ENCODE assay signal across 8 mouse cellular contexts in genomic region chr4:135439188-135439647, GRCm38 (mm10). TPM values are rescaled to one million over a fixed set of nuclear protein-coding genes. Genes with fewer than 3 reads are reported as not detected.
DNase-seq lines count a peak whose midpoint lies in the region; ATAC-seq lines count a peak whose summit lies in the region.

No protein-coding gene starts in this region.

- intact Hi-C loops in heart, postnatal 14 days (cut with DNase I), result loop anchor here (10.0 kb wide), 1 partner anchor 56 kb away; the partner anchor contains the start of genes Nipal3 and Stpg1

- H3K9me3 ChIP-seq in embryonic facial prominence, embryonic 14.5 days (ENCODE audit: control insufficient read depth, low read length), result no peaks in the 10 kb centered on the region

- WGBS in embryonic facial prominence, embryonic 14.5 days, result 3% methylated on average over 13 of the region's 15 CpGs

- H3K4me3 ChIP-seq in embryonic facial prominence, embryonic 14.5 days (ENCODE audit: low read depth, low read length), result peak overlapping the region; percentile 19

- peaks cover 5% of the 10 kb centered on the region; the same call in 1 of the 2 replicates for H3K4me1 ChIP-seq in embryonic facial prominence, embryonic 14.5 days (ENCODE audit: control insufficient read depth, insufficient read depth, low read length)

- H3K36me3 ChIP-seq in embryonic facial prominence, embryonic 14.5 days (ENCODE audit: control insufficient read depth, insufficient read depth, low read length), result no peaks in the 10 kb centered on the region

- peak; percentile 90 for ATAC-seq in embryonic facial prominence, embryonic 14.5 days (ENCODE audit: low read depth)
- ATAC-seq in megakaryocyte progenitor cell, adult 5-6 weeks (replicated peaks; ENCODE audit: poor library complexity), result peak; percentile 87

- H3K27ac ChIP-seq in embryonic facial prominence, embryonic 14.5 days (replicated peaks; ENCODE audit: low read depth, low read length), result 0 out of 2 replicates have a peak overlapping the region, but pooled peaks have one; percentile 16

- no peaks in the 10 kb centered on the region for H3K27me3 ChIP-seq in embryonic facial prominence, embryonic 14.5 days (replicated peaks; ENCODE audit: control insufficient read depth, insufficient read depth, low read length)

- peak overlapping the region; percentile 52 for H3K4me2 ChIP-seq in embryonic facial prominence, embryonic 14.5 days (ENCODE audit: low read depth, low read length)

- peak overlapping the region; percentile 55 for H3K9ac ChIP-seq in embryonic facial prominence, embryonic 14.5 days (ENCODE audit: low read depth, low read length)

- DNase-seq in ovary, postnatal 36 days (ENCODE audit: low spot score), result peak; percentile 52
- DNase-seq in ovary, postnatal 14 days (ENCODE audit: low spot score), result no peak
- DNase-seq in embryonic facial prominence, embryonic 14.5 days (ENCODE audit: low spot score), result peak; percentile 85
- DNase-seq in heart, postnatal 14 days, result peak; percentile 59 to 61
- DNase-seq in kidney, postnatal 4 days, result peak; percentile 71 to 81
- DNase-seq in spleen, postnatal 36 days (ENCODE audit: low spot score in 2 of 2), result peak; percentile 82 to 85
- DNase-seq in cerebellum, postnatal 25 days, result no peak

RNA-seq across cellular contexts. Expression of gene Rcan3, which starts 5.6 kb away (rescaled TPM):
- 12.7 and 14.7 TPM in 2 replicates for polyA plus RNA-seq in embryonic facial prominence, embryonic 14.5 days (2014; fragmentation: Nextera tagmentation; extraction: Ambion mirVana)
- 10 to 100 TPM; 11.2 to 14.4 TPM for total RNA-seq in heart, postnatal 14 days (2021)
- 3.6 and 5.6 TPM in 2 replicates for total RNA-seq in megakaryocyte progenitor cell, adult 5-6 weeks (2015)
- 4.1 and 7.7 TPM in 2 replicates for total RNA-seq in megakaryocyte progenitor cell, adult 5-6 weeks (2017)

RNA-seq across cellular contexts. Expression of gene Ncmap, which starts 41.2 kb away (rescaled TPM):
- 6.8 and 7.7 TPM in 2 replicates for polyA plus RNA-seq in embryonic facial prominence, embryonic 14.5 days (2014; fragmentation: Nextera tagmentation; extraction: Ambion mirVana)
- total RNA-seq in heart, postnatal 14 days (2021), result under 1 TPM in 1 of 2 experiments, not detected in 1; 0.60 TPM
- 0.25 TPM in 1 of 2 replicates, not detected in the other for total RNA-seq in megakaryocyte progenitor cell, adult 5-6 weeks (2015)
- not detected in 2 replicates for total RNA-seq in megakaryocyte progenitor cell, adult 5-6 weeks (2017)

RNA-seq across cellular contexts. Expression of gene Stpg1, which starts 55.4 kb away (rescaled TPM):
- 0.65 TPM in 1 of 2 replicates, not detected in the other for polyA plus RNA-seq in embryonic facial prominence, embryonic 14.5 days (2014; fragmentation: Nextera tagmentation; extraction: Ambion mirVana)
- under 1 TPM in 1 of 2 experiments, not detected in 1; 0.39 TPM for total RNA-seq in heart, postnatal 14 days (2021)
- total RNA-seq in megakaryocyte progenitor cell, adult 5-6 weeks (2015), result 0.12 TPM in 1 of 2 replicates, not detected in the other
- total RNA-seq in megakaryocyte progenitor cell, adult 5-6 weeks (2017), result not detected in 2 replicates

RNA-seq across cellular contexts. Expression of gene Nipal3, which starts 55.6 kb away (rescaled TPM):
- 2.9 and 3.0 TPM in 2 replicates for polyA plus RNA-seq in embryonic facial prominence, embryonic 14.5 days (2014; fragmentation: Nextera tagmentation; extraction: Ambion mirVana)
- 10 to 100 TPM; 29.3 to 34.0 TPM for total RNA-seq in heart, postnatal 14 days (2021)
- total RNA-seq in megakaryocyte progenitor cell, adult 5-6 weeks (2015), result 4.1 and 6.6 TPM in 2 replicates
- total RNA-seq in megakaryocyte progenitor cell, adult 5-6 weeks (2017), result 18.8 and 23.3 TPM in 2 replicates

Comparison
In these comparisons a context has a peak if more than half of its experiments do, and no peak if none do; other contexts are left out.
1. DNase-seq: peak in ovary, postnatal 36 days (single experiment), embryonic facial prominence, embryonic 14.5 days (single experiment), heart, postnatal 14 days (2 of 2), kidney, postnatal 4 days (2 of 2) and spleen, postnatal 36 days (2 of 2); none in ovary, postnatal 14 days (single experiment) and cerebellum, postnatal 25 days (0 of 2).